Mouse (Mus musculus) limb, embryonic 12.5 days (tissue): ENCODE results near the gene Frmd5. TPM values are rescaled to one million over a fixed set of nuclear protein-coding genes. Genes with fewer than 3 reads are reported as not detected.

Experiments used
- ATAC-seq: fragments of 200-750 bp; cut with Nextera tagmentation; 2 replicates; pipeline ENCODE4 v1.8.0; 2017; ENCODE audit warnings: low read depth, moderate TSS enrichment; ENCODE audit not compliant: insufficient number of reproducible peaks, insufficient read depth, low FRiP score, low TSS enrichment
- H3K27ac ChIP-seq: fragments of 300-500 bp; sonication (generic); 2 replicates; pipeline ENCODE4 v1.5.1; 2016; ENCODE audit warnings: mild to moderate bottlenecking, moderate library complexity
- H3K27me3 ChIP-seq: fragments of 300-500 bp; sonication (generic); 2 replicates; pipeline ENCODE4 v1.6.1; 2016; ENCODE audit warnings: mild to moderate bottlenecking, moderate library complexity
- H3K36me3 ChIP-seq: fragments of 300-500 bp; sonication (generic); 2 replicates; pipeline ENCODE4 v1.6.1; 2016; ENCODE audit warnings: mild to moderate bottlenecking, moderate library complexity
- H3K4me1 ChIP-seq: fragments of 300-500 bp; sonication (generic); replicated peaks from 2 replicates; pipeline ENCODE4 v1.6.1; 2016
- H3K4me2 ChIP-seq: fragments of 300-500 bp; sonication (generic); 2 replicates; pipeline ENCODE4 v1.6.1; 2016; ENCODE audit warnings: mild to moderate bottlenecking, moderate library complexity
- H3K4me3 ChIP-seq: fragments of 300-500 bp; sonication (generic); replicated peaks from 2 replicates; pipeline ENCODE4 v1.5.1; 2016; ENCODE audit warnings: mild to moderate bottlenecking
- H3K9ac ChIP-seq: fragments of 300-500 bp; sonication (generic); replicated peaks from 2 replicates; pipeline ENCODE4 v1.6.1; 2016; ENCODE audit warnings: mild to moderate bottlenecking, moderate library complexity
- H3K9me3 ChIP-seq: fragments of 300-500 bp; sonication (generic); 2 replicates; pipeline ENCODE4 v1.6.1; 2016; ENCODE audit warnings: mild to moderate bottlenecking, moderate library complexity
- WGBS: fragments of 180-500 bp; shearing (Covaris S2); methylation state at CpG from one replicate; pipeline ENCODE4 v1.1.7; 2016; 5-methylcytosine and 5-hydroxymethylcytosine counted together
- polyA plus RNA-seq: library from polyadenylated mRNA; unstranded; fragments of >200 nt; fragmentation: Nextera tagmentation; extraction: Ambion mirVana; gene quantifications from 2 replicates; pipeline ENCODE4 v1.2.1, GENCODE M21; 2016

The Frmd5 gene
- polyA plus RNA-seq, result 3.8 and 3.9 TPM in 2 replicates

DNA sequence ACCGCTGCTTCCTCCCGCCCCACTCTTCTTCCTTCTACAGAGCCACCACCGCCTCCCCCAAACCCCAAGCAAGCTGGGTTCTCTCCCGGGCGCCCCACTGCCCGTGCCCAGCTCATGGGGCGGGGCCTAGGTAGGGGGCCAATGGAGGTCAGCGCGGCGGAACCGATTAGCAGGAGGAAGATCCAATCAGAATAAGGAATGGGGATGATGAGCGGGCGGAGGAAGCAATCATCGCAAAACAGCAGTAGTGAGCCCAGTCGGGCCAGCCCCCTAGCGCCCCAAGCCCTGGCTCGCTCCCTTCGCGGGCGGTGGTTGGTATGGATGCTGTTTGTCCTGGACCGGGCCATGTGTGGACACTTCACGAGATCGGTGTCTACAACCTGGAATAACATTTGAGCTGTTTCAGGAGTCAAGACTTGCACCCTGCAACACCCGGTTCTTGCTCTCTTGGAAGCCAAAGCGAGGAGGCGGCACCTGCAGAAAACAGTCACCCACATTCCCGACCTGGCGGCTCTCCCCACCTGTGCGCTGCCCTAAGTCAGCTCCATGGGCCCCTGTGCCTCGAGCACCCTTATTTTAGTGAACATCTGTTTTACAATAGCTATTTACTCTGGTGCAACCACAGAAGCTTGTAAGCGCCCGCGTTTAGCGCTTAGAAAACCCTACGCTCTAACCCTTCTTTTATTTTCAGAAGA lies at the start of gene Frmd5:
Gene Frmd5, minus strand, starts transcription at position 129 of the 695 bp plus-strand sequence.
- Histone ChIP-seq H3K9ac (peak within 1 kb of the TSS; percentile 69), H3K27me3 (peaks cover 36% of the 10 kb centered on the region), H3K4me3 (peak within 1 kb of the TSS; percentile 70), H3K4me2 (peak within 1 kb of the TSS; percentile 93), H3K27ac (0 out of 2 replicates have a peak within 1 kb of the TSS, but pooled peaks have one; percentile 17), H3K4me1 (peaks cover 14% of the 10 kb centered on the region), H3K9me3 (no peaks in the 10 kb centered on the region), H3K36me3 (no peaks in the 10 kb centered on the region)
- ATAC-seq, result peak; percentile 97
- 1% methylated on average over 35 of the region's 35 CpGs for WGBS

GRCm38 (mm10) chr2:121853974-121854373 lies 47.1 kb upstream of the Frmd5 start:
- no peak for ATAC-seq
- WGBS, result 84% methylated on average over 3 of the region's 3 CpGs
- no peak overlapping the region for H3K27ac ChIP-seq
- H3K27me3 ChIP-seq, result no peaks in the 10 kb centered on the region
- no peak overlapping the region for H3K4me2 ChIP-seq
- no peak overlapping the region for H3K9ac ChIP-seq
- H3K4me3 ChIP-seq, result no peak overlapping the region
- no peaks in the 10 kb centered on the region for H3K36me3 ChIP-seq
- no peaks in the 10 kb centered on the region for H3K4me1 ChIP-seq
- no peaks in the 10 kb centered on the region for H3K9me3 ChIP-seq

DNA sequence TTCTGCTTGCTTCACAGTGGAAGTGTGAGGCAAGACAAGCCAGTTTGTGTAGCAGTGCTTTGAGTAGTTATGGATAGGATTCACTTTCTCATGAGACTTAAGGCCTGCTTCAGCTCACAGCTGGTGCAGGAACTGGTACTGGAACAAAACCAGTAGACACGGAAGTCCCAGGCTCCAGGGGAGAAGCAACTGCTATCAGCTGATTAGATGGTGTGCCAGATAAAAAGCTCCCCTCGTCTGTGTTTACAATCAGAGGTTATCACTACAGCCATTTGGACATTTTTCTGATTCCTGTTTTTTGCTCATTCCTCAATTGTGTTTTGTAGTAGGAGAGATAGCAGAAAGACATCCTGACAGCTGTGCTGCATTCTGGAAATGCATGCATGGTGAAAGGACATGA lies 45.2 kb upstream of the Frmd5 start:
- Histone ChIP-seq H3K27me3 (no peaks in the 10 kb centered on the region), H3K4me2 (no peak overlapping the region), H3K9ac (no peak overlapping the region), H3K36me3 (no peaks in the 10 kb centered on the region), H3K4me1 (no peaks in the 10 kb centered on the region), H3K9me3 (no peaks in the 10 kb centered on the region), H3K27ac (no peak overlapping the region), H3K4me3 (no peak overlapping the region)
- ATAC-seq, result no peak
- 61% methylated on average over 2 of the region's 2 CpGs for WGBS

DNA sequence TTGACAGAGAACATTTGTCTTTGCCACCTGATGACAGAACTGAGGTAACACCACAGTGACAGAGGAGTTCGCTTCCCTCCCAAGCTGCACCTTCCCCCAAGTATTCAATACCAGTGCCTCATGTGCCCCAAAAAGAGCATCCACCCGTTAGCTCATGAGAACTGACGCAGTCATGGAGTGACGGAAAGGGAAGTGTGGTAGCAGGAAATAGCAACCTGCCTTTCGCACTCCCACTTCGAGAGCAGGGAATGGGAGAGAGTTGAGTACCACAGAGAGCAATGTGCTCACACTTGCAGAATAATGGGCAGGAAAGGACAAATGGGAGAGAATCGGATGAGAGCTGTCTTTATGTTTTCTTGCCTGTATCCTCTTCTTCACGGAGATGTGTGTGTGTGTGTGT lies 39.2 kb upstream of the Frmd5 start:
- Histone ChIP-seq H3K9me3 (no peaks in the 10 kb centered on the region), H3K4me1 (peaks cover 4% of the 10 kb centered on the region; the same call in 1 of the 2 replicates), H3K4me2 (no peak overlapping the region), H3K9ac (no peak overlapping the region), H3K36me3 (no peaks in the 10 kb centered on the region), H3K27me3 (no peaks in the 10 kb centered on the region), H3K27ac (no peak overlapping the region), H3K4me3 (no peak overlapping the region)
- WGBS, result 53% methylated on average over 8 of the region's 8 CpGs
- no peak for ATAC-seq

DNA sequence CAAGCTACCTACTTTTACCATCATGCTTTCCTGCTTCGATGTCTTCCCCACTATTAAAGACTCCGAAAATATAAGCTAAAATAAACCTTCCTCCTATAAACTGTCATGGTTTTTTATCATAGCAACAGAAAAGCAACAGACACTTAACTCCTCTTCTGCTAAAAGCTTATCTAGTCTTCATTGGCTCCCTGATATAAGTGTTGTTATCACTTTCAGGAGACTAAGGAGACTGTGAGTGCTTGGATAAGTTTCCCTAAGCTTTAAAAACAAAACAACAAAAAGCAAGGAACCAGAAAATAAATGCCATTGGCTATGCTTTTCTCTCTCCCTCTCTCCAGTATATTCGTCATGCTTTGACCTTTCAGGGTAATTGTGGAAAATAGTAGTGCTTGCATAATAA lies 35.4 kb upstream of the Frmd5 start:
- 85% methylated on average over 3 of the region's 3 CpGs for WGBS
- Histone ChIP-seq H3K4me3 (no peak overlapping the region), H3K27ac (no peak overlapping the region), H3K4me1 (peaks cover 4% of the 10 kb centered on the region; the same call in 1 of the 2 replicates), H3K4me2 (no peak overlapping the region), H3K27me3 (no peaks in the 10 kb centered on the region), H3K9ac (no peak overlapping the region), H3K9me3 (no peaks in the 10 kb centered on the region), H3K36me3 (no peaks in the 10 kb centered on the region)
- no peak for ATAC-seq

- WGBS, result 95% methylated on average over 3 of the region's 3 CpGs
- no peak for ATAC-seq
- no peaks in the 10 kb centered on the region for H3K36me3 ChIP-seq
Measured at GRCm38 (mm10) chr2:121841453-121841852, 34.6 kb upstream of the Frmd5 start.

GRCm38 (mm10) chr2:121834926-121835325 lies 28.0 kb upstream of the Frmd5 start:
- 45% methylated on average over 3 of the region's 3 CpGs for WGBS
- no peaks in the 10 kb centered on the region; the same call in 1 of the 2 replicates for H3K27me3 ChIP-seq
- H3K4me2 ChIP-seq, result no peak overlapping the region
- H3K27ac ChIP-seq, result no peak overlapping the region
- no peaks in the 10 kb centered on the region for H3K9me3 ChIP-seq
- no peak overlapping the region for H3K4me3 ChIP-seq
- H3K36me3 ChIP-seq, result no peaks in the 10 kb centered on the region
- no peak for ATAC-seq
- no peak overlapping the region for H3K9ac ChIP-seq
- H3K4me1 ChIP-seq, result no peaks in the 10 kb centered on the region

More at GRCm38 (mm10) chr2:121841453-121841852, 34.6 kb upstream of the Frmd5 start:
- peaks cover 4% of the 10 kb centered on the region; the same call in 1 of the 2 replicates for H3K4me1 ChIP-seq
- no peak overlapping the region for H3K4me3 ChIP-seq
- H3K27ac ChIP-seq, result no peak overlapping the region
- no peak overlapping the region for H3K9ac ChIP-seq
- no peaks in the 10 kb centered on the region for H3K9me3 ChIP-seq
- H3K27me3 ChIP-seq, result no peaks in the 10 kb centered on the region
- H3K4me2 ChIP-seq, result no peak overlapping the region

DNA sequence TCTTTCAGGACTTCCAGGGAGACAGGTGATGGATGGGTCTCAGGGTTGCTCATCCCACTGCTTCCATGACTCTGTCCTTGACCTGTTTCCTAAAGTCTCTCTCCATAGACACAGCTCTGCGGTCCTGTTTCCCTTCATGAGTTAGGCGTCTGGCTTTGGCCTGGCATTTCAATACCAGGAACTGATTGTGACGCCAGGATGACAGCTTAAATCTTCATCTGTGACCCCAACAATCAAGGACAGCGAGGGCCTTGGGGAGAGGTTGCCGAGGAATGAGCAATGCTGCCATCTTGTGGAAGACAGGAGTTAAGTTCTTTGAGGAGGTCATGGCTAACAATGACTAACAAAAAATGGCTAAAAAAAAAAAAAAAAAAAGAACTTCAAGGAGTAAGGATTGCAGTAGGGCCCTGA lies 25.6 kb upstream of the Frmd5 start:
- no peaks in the 10 kb centered on the region for H3K4me1 ChIP-seq
- no peak for ATAC-seq
- no peaks in the 10 kb centered on the region for H3K9me3 ChIP-seq
- no peaks in the 10 kb centered on the region for H3K36me3 ChIP-seq
- no peak overlapping the region for H3K4me3 ChIP-seq
- 13% methylated on average over 5 of the region's 5 CpGs for WGBS
- no peaks in the 10 kb centered on the region; the same call in 1 of the 2 replicates for H3K27me3 ChIP-seq
- H3K4me2 ChIP-seq, result no peak overlapping the region
- H3K9ac ChIP-seq, result no peak overlapping the region
- no peak overlapping the region for H3K27ac ChIP-seq

DNA sequence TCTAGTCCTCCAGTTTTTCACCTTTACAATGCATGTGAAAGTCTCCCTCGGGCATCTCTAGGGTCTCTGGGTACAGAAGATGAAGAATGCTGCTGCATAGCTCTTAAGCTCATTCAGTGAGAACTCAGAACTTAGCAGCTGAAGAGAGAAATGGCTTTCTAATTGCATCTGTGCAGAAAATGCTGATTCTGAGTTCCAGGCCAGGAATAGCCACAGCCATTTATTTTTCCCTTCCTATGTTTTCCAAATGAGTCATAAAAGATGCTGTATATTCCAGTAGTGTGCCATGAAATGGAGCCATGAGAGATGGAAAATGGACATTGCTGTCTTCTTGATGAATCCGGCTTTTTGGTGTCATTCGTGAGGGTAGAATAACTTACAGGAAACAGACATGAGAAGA lies 21.5 kb upstream of the Frmd5 start:
- WGBS, result 86% methylated on average over 3 of the region's 3 CpGs
- no peaks in the 10 kb centered on the region for H3K9me3 ChIP-seq
- H3K9ac ChIP-seq, result no peak overlapping the region
- no peaks in the 10 kb centered on the region for H3K27me3 ChIP-seq
- no peaks in the 10 kb centered on the region for H3K36me3 ChIP-seq
- H3K4me1 ChIP-seq, result no peaks in the 10 kb centered on the region
- no peak for ATAC-seq
- H3K4me2 ChIP-seq, result no peak overlapping the region
- no peak overlapping the region for H3K4me3 ChIP-seq
- no peak overlapping the region for H3K27ac ChIP-seq

DNA sequence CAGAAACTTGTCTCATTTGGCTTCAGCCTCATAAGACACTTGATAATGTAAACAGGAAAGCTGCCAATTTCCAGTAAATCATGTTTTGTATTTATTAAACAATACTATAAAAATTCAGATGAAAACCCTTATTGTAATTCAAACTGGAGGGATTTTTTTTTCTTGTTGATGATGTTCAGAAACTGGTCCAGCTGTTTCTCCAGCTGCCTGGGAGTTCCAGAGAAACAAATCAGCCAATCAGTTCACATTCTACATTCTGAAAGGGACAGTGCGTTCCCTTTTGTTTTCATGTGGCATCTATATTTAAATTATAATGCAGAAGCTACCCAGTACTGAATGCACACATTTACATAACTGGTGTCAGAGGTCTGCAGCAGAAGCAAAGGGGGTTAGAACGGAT lies 19.3 kb upstream of the Frmd5 start:
- H3K4me1 ChIP-seq, result no peaks in the 10 kb centered on the region
- H3K9me3 ChIP-seq, result no peaks in the 10 kb centered on the region
- no peak overlapping the region for H3K4me3 ChIP-seq
- ATAC-seq, result no peak
- H3K27ac ChIP-seq, result no peak overlapping the region
- no peak overlapping the region for H3K9ac ChIP-seq
- H3K27me3 ChIP-seq, result no peaks in the 10 kb centered on the region
- no peaks in the 10 kb centered on the region for H3K36me3 ChIP-seq
- no peak overlapping the region for H3K4me2 ChIP-seq
- 73% methylated on average over 2 of the region's 2 CpGs for WGBS

DNA sequence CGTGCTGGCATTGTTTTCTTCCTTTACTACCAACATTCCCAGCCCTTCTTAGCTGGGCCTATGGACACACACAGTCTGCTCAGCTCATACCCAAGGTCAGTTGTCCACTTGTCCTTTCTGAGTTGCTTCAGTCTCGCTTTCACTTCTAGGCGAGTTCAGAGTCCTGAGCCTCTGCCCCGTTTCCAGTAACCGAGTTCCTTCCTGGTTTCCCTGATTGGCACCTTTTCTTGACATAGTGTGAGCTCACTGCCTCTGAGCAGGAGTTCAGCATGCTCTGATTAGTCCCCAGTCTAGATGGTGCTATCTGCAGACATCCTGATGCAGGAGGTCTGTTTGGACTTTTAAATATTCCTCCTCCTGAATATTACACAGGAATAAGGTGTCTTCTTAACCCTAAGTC lies 17.8 kb upstream of the Frmd5 start:
- no peaks in the 10 kb centered on the region for H3K4me1 ChIP-seq
- no peaks in the 10 kb centered on the region for H3K36me3 ChIP-seq
- no peaks in the 10 kb centered on the region for H3K27me3 ChIP-seq
- no peak for ATAC-seq
- no peaks in the 10 kb centered on the region for H3K9me3 ChIP-seq
- WGBS, result 72% methylated on average over 5 of the region's 5 CpGs
- no peak overlapping the region for H3K4me2 ChIP-seq
- no peak overlapping the region for H3K4me3 ChIP-seq
- H3K27ac ChIP-seq, result no peak overlapping the region
- no peak overlapping the region for H3K9ac ChIP-seq

- H3K4me2 ChIP-seq, result no peak overlapping the region
- no peaks in the 10 kb centered on the region for H3K4me1 ChIP-seq
- no peaks in the 10 kb centered on the region for H3K9me3 ChIP-seq
- no peak overlapping the region for H3K9ac ChIP-seq
- no peak overlapping the region for H3K27ac ChIP-seq
- no peak for ATAC-seq
- WGBS, result 88% methylated on average over 7 of the region's 7 CpGs
- H3K36me3 ChIP-seq, result no peaks in the 10 kb centered on the region
- H3K27me3 ChIP-seq, result no peaks in the 10 kb centered on the region
- H3K4me3 ChIP-seq, result no peak overlapping the region
Measured at GRCm38 (mm10) chr2:121821787-121822186, 14.9 kb upstream of the Frmd5 start.
